Mouse (Mus musculus): Measurements from ENCODE around the gene Muc4. TPM values are rescaled to one million over a fixed set of nuclear protein-coding genes. Genes with fewer than 3 reads are reported as not detected.

Gene Muc4
- polyA plus RNA-seq, 1 experiment from 2014 or later, result 0.41 TPM

DNA sequence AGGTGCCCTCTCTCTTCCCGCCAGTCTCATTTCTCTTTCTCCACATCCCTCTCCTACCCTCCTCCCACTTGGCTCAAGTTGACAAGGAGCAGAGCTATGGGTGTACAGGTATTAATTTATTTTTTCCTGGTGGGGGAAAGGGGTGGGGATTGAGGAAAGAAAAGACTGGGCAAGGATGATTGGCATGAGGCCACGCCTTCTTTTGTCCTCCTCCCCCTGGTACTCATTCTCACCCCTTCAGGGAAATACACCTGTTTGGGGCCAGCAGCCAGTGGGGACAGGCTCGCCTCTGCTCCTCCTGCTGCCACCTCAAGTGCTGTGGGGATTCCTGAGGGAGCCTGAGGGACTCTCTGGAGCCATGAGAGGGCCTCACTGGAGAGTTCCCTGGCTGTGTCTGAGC lies 336 bp downstream of the Muc4 start:
- Histone ChIP-seq H3K27me3 (replicated peaks; ENCODE audit: control insufficient read depth, insufficient read depth, low read length) (no peaks in the 10 kb centered on the region; the same call in 1 of the 2 replicates), H3K9ac (ENCODE audit: low read depth, low read length) (no peak overlapping the region), H3K27ac (ENCODE audit: low read depth, low read length) (no peak overlapping the region), H3K9me3 (ENCODE audit: control insufficient read depth, low read length) (no peaks in the 10 kb centered on the region), H3K36me3 (ENCODE audit: control insufficient read depth, insufficient read depth, low read length) (no peaks in the 10 kb centered on the region), H3K4me3 (ENCODE audit: low read depth, low read length) (no peak overlapping the region), H3K4me1 (replicated peaks; ENCODE audit: control insufficient read depth, insufficient read depth, low read length) (no peaks in the 10 kb centered on the region; the same call in 1 of the 2 replicates), H3K4me2 (no peak overlapping the region)
- no peak for ATAC-seq (replicated peaks; ENCODE audit: low FRiP score)
- WGBS, result 42% methylated on average over 3 of the region's 3 CpGs
- DNase-seq (ENCODE audit: low spot score), result no peak

DNA sequence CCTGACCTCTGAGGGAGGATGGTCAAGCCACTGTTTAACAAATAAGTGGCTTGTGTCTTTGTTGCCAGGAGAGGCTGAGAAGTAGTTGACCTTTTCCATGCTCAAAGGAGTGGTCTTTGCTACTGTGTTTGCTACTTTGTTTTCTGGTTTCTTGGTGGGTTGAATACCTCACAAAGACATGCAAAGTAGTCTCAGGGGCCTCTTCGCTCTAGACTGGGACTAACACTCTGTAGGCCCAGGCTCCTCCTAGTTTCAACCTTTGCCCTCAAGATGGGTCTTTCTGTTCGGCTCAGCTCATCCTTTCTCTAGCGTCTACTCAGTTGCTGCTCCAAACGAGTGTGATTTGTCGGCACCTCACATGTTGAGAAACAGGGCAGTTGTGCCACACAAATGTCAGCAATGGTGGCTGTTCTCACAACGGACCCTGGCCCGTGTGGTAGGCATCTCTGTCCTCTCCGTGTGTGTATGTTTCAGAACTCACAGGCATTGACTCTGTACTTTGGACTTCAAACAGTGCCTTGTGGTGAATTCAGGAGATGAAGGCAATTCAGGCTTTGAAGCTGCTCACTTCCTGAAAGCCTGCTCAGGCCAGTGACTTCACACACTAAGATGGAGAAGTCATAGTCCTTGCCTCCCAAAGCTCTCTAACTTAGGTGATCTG lies 4.4 kb downstream of the Muc4 start:
- no peak overlapping the region for H3K4me3 ChIP-seq (ENCODE audit: low read depth, low read length)
- H3K4me2 ChIP-seq, result no peak overlapping the region
- no peaks in the 10 kb centered on the region; the same call in 1 of the 2 replicates for H3K4me1 ChIP-seq (replicated peaks; ENCODE audit: control insufficient read depth, insufficient read depth, low read length)
- H3K36me3 ChIP-seq (ENCODE audit: control insufficient read depth, insufficient read depth, low read length), result no peaks in the 10 kb centered on the region
- no peaks in the 10 kb centered on the region for H3K9me3 ChIP-seq (ENCODE audit: control insufficient read depth, low read length)
- no peak overlapping the region for H3K27ac ChIP-seq (ENCODE audit: low read depth, low read length)
- no peaks in the 10 kb centered on the region; the same call in 1 of the 2 replicates for H3K27me3 ChIP-seq (replicated peaks; ENCODE audit: control insufficient read depth, insufficient read depth, low read length)
- 74% methylated on average over 8 of the region's 8 CpGs for WGBS
- ATAC-seq (replicated peaks; ENCODE audit: low FRiP score) (no peak), DNase-seq (ENCODE audit: low spot score) (no peak)
- no peak overlapping the region for H3K9ac ChIP-seq (ENCODE audit: low read depth, low read length)

DNA sequence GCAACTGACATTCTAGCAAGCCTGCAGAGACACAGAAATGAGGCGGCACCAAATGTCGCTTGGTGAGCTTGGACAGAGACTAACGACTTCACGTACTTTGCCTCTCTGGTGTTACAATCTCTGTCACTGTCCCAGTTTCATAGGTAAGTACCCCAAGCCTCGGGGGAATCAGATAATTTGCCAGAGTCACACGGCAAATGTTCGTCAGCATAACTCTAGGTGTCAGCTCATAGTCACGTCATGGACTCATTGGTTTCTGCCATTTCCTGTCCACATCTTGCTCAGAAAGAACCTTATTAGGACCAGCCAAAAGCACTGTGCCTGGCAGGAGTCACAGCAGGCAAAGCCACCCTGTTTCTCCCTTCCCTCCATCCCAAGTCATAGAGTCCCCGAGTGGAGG lies 5.7 kb downstream of the Muc4 start:
- Histone ChIP-seq H3K27me3 (replicated peaks; ENCODE audit: control insufficient read depth, insufficient read depth, low read length) (no peaks in the 10 kb centered on the region; the same call in 1 of the 2 replicates), H3K9me3 (ENCODE audit: control insufficient read depth, low read length) (no peaks in the 10 kb centered on the region), H3K4me3 (ENCODE audit: low read depth, low read length) (no peak overlapping the region), H3K4me1 (replicated peaks; ENCODE audit: control insufficient read depth, insufficient read depth, low read length) (no peaks in the 10 kb centered on the region; the same call in 1 of the 2 replicates), H3K9ac (ENCODE audit: low read depth, low read length) (no peak overlapping the region), H3K36me3 (ENCODE audit: control insufficient read depth, insufficient read depth, low read length) (no peaks in the 10 kb centered on the region), H3K4me2 (no peak overlapping the region), H3K27ac (ENCODE audit: low read depth, low read length) (no peak overlapping the region)
- DNase-seq (ENCODE audit: low spot score) (no peak), ATAC-seq (replicated peaks; ENCODE audit: low FRiP score) (no peak)
- WGBS, result 77% methylated on average over 9 of the region's 9 CpGs

DNA sequence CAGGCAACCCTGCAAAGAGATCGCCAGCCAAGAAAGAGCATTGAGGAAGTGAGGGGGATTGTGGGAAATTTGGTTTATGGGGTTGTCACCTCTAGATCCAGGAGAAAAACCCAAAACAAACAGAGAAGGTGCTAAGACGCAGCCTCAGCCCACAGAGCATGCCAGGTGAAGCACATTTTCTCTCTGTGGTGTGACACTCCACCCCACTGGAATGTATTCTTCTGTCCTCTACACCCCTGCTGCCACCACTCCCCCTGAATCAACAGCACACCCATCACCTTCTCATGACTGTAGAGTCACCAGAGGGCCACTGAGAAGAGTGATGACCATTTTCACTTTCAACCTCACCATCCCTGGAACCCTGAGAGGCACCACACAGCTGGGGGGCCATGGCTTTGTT lies 7.0 kb downstream of the Muc4 start:
- no peaks in the 10 kb centered on the region; the same call in 1 of the 2 replicates for H3K27me3 ChIP-seq (replicated peaks; ENCODE audit: control insufficient read depth, insufficient read depth, low read length)
- no peak overlapping the region for H3K9ac ChIP-seq (ENCODE audit: low read depth, low read length)
- 69% methylated on average over 2 of the region's 2 CpGs for WGBS
- H3K4me1 ChIP-seq (replicated peaks; ENCODE audit: control insufficient read depth, insufficient read depth, low read length), result no peaks in the 10 kb centered on the region; the same call in 1 of the 2 replicates
- no peak overlapping the region for H3K4me2 ChIP-seq
- no peak for DNase-seq (ENCODE audit: low spot score)
- no peak for ATAC-seq (replicated peaks; ENCODE audit: low FRiP score)
- H3K36me3 ChIP-seq (ENCODE audit: control insufficient read depth, insufficient read depth, low read length), result no peaks in the 10 kb centered on the region
- no peak overlapping the region for H3K4me3 ChIP-seq (ENCODE audit: low read depth, low read length)
- H3K9me3 ChIP-seq (ENCODE audit: control insufficient read depth, low read length), result no peaks in the 10 kb centered on the region
- no peak overlapping the region for H3K27ac ChIP-seq (ENCODE audit: low read depth, low read length)

DNA sequence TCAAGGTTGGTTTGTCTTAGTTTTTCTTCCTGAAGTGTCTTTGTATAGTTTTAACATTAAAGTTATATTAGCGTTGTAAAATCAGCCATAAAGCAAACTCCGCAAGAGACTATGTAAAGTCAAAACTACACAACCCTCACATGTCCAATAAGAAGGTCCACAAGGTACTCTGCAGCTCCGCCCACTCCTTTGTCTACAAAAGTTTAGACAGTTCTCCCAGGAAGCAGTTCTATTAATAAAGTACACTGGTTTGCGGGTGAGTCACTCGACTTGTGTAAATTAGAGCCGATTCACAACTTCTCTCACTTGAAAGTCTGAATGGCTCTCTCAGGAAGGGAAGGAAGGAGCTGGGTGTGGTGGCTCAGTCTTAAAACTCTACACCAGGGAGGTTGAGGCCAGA lies 10.2 kb downstream of the Muc4 start:
- H3K4me1 ChIP-seq (replicated peaks; ENCODE audit: control insufficient read depth, insufficient read depth, low read length), result no peaks in the 10 kb centered on the region; the same call in 1 of the 2 replicates
- H3K9me3 ChIP-seq (ENCODE audit: control insufficient read depth, low read length), result no peaks in the 10 kb centered on the region
- H3K27me3 ChIP-seq (replicated peaks; ENCODE audit: control insufficient read depth, insufficient read depth, low read length), result no peaks in the 10 kb centered on the region; the same call in 1 of the 2 replicates
- no peaks in the 10 kb centered on the region for H3K36me3 ChIP-seq (ENCODE audit: control insufficient read depth, insufficient read depth, low read length)
- DNase-seq (ENCODE audit: low spot score), result no peak
- H3K9ac ChIP-seq (ENCODE audit: low read depth, low read length), result no peak overlapping the region
- ATAC-seq (replicated peaks; ENCODE audit: low FRiP score), result no peak
- no peak overlapping the region for H3K4me2 ChIP-seq
- H3K4me3 ChIP-seq (ENCODE audit: low read depth, low read length), result no peak overlapping the region
- WGBS, result 74% methylated on average over 6 of the region's 6 CpGs
- no peak overlapping the region for H3K27ac ChIP-seq (ENCODE audit: low read depth, low read length)

DNA sequence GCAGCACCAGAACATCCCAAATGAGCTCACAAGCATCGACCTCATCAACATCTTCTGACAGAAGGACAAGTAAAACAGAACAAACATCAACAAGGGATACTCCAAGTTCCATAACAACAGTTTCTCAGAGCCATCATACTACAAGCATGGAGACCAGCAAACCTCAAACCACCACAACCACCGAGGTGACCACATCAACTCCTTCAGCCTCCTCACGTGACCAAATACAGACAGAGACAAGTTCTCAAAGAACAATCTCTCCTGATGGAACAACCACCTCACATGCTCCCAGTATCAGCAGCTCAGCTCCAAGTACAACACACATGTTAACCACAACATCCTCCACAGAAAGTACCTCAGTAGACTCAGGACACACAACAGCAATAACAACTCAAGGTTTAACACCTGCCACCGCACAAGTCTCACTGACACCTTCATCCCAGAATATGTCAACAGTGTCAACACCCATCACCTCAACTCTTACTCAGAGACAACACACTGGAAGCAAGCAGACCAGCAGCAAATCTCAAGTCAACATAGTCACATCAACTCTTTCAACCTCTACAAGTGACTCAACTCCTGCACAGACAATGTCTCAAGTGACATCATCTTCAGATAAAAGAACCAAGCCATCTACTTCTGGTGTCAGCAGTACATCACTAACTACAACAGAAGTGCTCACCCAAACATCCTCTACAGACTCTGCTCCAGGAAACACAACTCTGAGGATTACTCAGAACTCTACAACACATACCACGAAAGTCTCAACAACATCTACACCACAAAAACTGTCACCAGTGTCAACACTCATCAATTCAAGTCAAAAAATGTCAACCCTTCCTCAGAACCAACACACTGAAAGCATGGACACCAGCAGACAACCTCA lies 14.8 kb downstream of the Muc4 start:
- Histone ChIP-seq H3K9me3 (ENCODE audit: control insufficient read depth, low read length) (no peaks in the 10 kb centered on the region), H3K27ac (ENCODE audit: low read depth, low read length) (no peak overlapping the region), H3K4me1 (replicated peaks; ENCODE audit: control insufficient read depth, insufficient read depth, low read length) (no peaks in the 10 kb centered on the region), H3K36me3 (ENCODE audit: control insufficient read depth, insufficient read depth, low read length) (no peaks in the 10 kb centered on the region), H3K4me3 (ENCODE audit: low read depth, low read length) (no peak overlapping the region), H3K27me3 (replicated peaks; ENCODE audit: control insufficient read depth, insufficient read depth, low read length) (no peaks in the 10 kb centered on the region), H3K9ac (ENCODE audit: low read depth, low read length) (no peak overlapping the region), H3K4me2 (no peak overlapping the region)
- WGBS, result 80% methylated on average over 5 of the region's 5 CpGs
- ATAC-seq (replicated peaks; ENCODE audit: low FRiP score) (no peak), DNase-seq (ENCODE audit: low spot score) (no peak)

DNA sequence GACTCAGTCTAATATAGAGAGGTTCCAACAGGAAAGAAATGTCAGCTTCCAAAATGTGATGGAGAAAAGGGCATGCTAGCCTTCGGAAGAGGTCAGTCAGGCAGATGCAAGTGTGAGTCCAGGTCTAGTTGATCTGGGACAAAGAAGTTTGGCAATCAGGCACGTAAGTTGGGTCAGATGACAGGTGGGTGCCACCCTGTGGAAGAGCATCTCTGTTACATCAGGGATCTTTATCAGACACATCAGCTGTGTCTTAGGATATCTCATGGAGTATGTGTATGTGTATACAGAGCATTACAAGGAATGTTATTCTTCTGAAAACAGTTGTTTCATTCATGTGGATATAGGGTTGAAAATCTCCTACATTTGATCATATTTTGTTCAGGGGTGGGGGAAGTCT lies 28.9 kb downstream of the Muc4 start:
- H3K36me3 ChIP-seq (ENCODE audit: control insufficient read depth, insufficient read depth, low read length), result no peaks in the 10 kb centered on the region
- no peak for ATAC-seq (replicated peaks; ENCODE audit: low FRiP score)
- WGBS, result 78% methylated on average over 2 of the region's 2 CpGs

DNA sequence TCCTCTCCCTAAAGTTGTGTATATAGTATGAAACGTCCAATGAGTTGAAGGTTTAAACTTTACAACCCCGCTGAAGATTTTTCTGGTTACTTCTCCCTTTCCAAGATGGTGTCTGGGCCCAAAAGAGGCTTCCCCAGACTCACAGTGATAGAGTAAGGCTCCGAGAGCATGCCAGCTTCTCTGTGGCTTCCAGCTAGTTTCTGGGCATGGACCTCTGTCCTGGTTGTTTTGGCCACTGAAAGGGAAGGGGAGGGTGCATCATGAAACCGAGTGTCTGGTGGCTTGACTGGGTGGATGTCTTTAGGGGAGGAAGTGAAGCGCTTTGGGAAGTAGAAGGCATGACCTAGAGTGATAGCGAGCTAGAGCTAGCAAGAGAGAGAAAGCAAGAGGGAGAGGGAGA lies 29.3 kb downstream of the Muc4 start:
- no peaks in the 10 kb centered on the region for H3K27me3 ChIP-seq (replicated peaks; ENCODE audit: control insufficient read depth, insufficient read depth, low read length)
- no peak overlapping the region for H3K9ac ChIP-seq (ENCODE audit: low read depth, low read length)
- no peaks in the 10 kb centered on the region for H3K36me3 ChIP-seq (ENCODE audit: control insufficient read depth, insufficient read depth, low read length)
- no peak overlapping the region for H3K4me3 ChIP-seq (ENCODE audit: low read depth, low read length)
- no peak for ATAC-seq (replicated peaks; ENCODE audit: low FRiP score)
- 58% methylated on average over 6 of the region's 6 CpGs for WGBS
- DNase-seq (ENCODE audit: low spot score), result no peak
- no peak overlapping the region for H3K4me2 ChIP-seq
- peaks cover 3% of the 10 kb centered on the region; the same call in 1 of the 2 replicates for H3K4me1 ChIP-seq (replicated peaks; ENCODE audit: control insufficient read depth, insufficient read depth, low read length)
- no peaks in the 10 kb centered on the region for H3K9me3 ChIP-seq (ENCODE audit: control insufficient read depth, low read length)
- no peak overlapping the region for H3K27ac ChIP-seq (ENCODE audit: low read depth, low read length)

More for the DNA sequence above, 28.9 kb downstream of the Muc4 start:
- DNase-seq (ENCODE audit: low spot score), result no peak
- Histone ChIP-seq H3K4me2 (no peak overlapping the region), H3K4me1 (replicated peaks; ENCODE audit: control insufficient read depth, insufficient read depth, low read length) (peaks cover 3% of the 10 kb centered on the region; the same call in 1 of the 2 replicates), H3K4me3 (ENCODE audit: low read depth, low read length) (no peak overlapping the region), H3K27me3 (replicated peaks; ENCODE audit: control insufficient read depth, insufficient read depth, low read length) (no peaks in the 10 kb centered on the region), H3K9me3 (ENCODE audit: control insufficient read depth, low read length) (no peaks in the 10 kb centered on the region), H3K9ac (ENCODE audit: low read depth, low read length) (no peak overlapping the region), H3K27ac (ENCODE audit: low read depth, low read length) (no peak overlapping the region)
